23 mouse cellular contexts compared by ENCODE assay signal in genomic region chr10:77974323-77974722, GRCm38 (mm10).
"Had no signal": no experiment of that assay in that cellular context is flagged by ENCODE, and none has a peak within 500 bp of the region (broad histone marks: within the 10 kb centered on the region; RNA-seq: fewer than 3 reads in every experiment).

No protein-coding gene starts in this region.

- H3K9ac ChIP-seq: kidney, embryonic 15.5 days; limb, embryonic 12.5 days; limb, embryonic 15.5 days; liver, embryonic 14.5 days; midbrain, embryonic 12.5 days; midbrain, embryonic 15.5 days; neural tube, embryonic 12.5 days; neural tube, embryonic 15.5 days had no signal

- ATAC-seq: midbrain, embryonic 15.5 days had no signal

- H3K9me3 ChIP-seq: kidney, embryonic 15.5 days; limb, embryonic 12.5 days; limb, embryonic 15.5 days; midbrain, embryonic 12.5 days; midbrain, embryonic 15.5 days; neural tube, embryonic 12.5 days; neural tube, embryonic 15.5 days had no signal

- H3K27ac ChIP-seq: kidney, embryonic 15.5 days; left cerebral cortex, adult 2 months; limb, embryonic 12.5 days; limb, embryonic 15.5 days; liver, embryonic 14.5 days; midbrain, embryonic 12.5 days; midbrain, embryonic 15.5 days; neural tube, embryonic 12.5 days; neural tube, embryonic 15.5 days had no signal

- H3K4me2 ChIP-seq: kidney, embryonic 15.5 days; limb, embryonic 12.5 days; limb, embryonic 15.5 days; liver, embryonic 11.5 days; midbrain, embryonic 12.5 days; midbrain, embryonic 15.5 days; neural tube, embryonic 12.5 days; neural tube, embryonic 15.5 days had no signal

- H3K36me3 ChIP-seq: kidney, embryonic 15.5 days; limb, embryonic 12.5 days; limb, embryonic 15.5 days; midbrain, embryonic 12.5 days; midbrain, embryonic 15.5 days; neural tube, embryonic 12.5 days; neural tube, embryonic 15.5 days had no signal

- H3K4me3 ChIP-seq: kidney, embryonic 15.5 days; left cerebral cortex, adult 2 months; limb, embryonic 12.5 days; limb, embryonic 15.5 days; midbrain, embryonic 12.5 days; midbrain, embryonic 15.5 days; neural tube, embryonic 12.5 days; neural tube, embryonic 15.5 days had no signal

- DNase-seq: kidney, adult 11 months; kidney, adult 8-10 months; kidney, postnatal 10 days; kidney, postnatal 36 days; left cerebral cortex, postnatal 4 days; lung, adult 18-20 months; lung, postnatal 14 days; lung, postnatal 4 days; right cerebral cortex, adult 18-20 months; right cerebral cortex, postnatal 14 days; right cerebral cortex, postnatal 4 days; spleen, adult 18-20 months; thymus, postnatal 36 days had no signal
